Comparison of ENCODE assay signal across 8 mouse cellular contexts in the genomic region with DNA sequence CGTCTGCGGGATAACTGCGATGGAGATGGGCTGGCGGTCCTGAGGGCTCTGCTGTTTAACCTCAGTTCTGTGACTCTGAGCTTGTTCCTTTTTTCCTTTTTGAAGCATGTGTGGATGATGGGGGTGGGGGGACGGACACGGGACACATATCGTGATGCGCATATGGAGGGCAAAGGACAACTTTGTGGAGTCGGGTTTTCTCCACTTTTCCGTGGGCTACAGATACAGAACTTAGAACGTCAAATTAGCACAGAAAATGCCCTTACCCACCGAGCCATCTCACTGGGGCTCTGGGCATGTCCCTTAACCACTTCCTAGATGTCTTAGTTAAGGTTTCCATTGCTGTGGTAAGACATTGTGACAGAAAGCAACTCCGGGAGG. TPM values are rescaled to one million over a fixed set of nuclear protein-coding genes. Genes with fewer than 3 reads are reported as not detected.
A peak's percentile ranks its signal among the peaks of the same experiment; 100 is the strongest.
DNase-seq lines count a peak whose midpoint lies in the region; ATAC-seq lines count a peak whose summit lies in the region.

No protein-coding gene starts in this region.

- ATAC-seq in kidney, embryonic 14.5 days (ENCODE audit: low FRiP score, low TSS enrichment) = no peak
- ATAC-seq in intestine, embryonic 14.5 days (replicated peaks; ENCODE audit: low FRiP score, low TSS enrichment, low read depth) = no peak

- 0 out of 2 replicates have a peak, but pooled peaks cover 4% of the 10 kb centered on the region for H3K36me3 ChIP-seq in kidney, embryonic 14.5 days (ENCODE audit: control insufficient read depth, insufficient read depth, low read length)
- no peaks in the 10 kb centered on the region for H3K36me3 ChIP-seq in intestine, embryonic 14.5 days (ENCODE audit: control insufficient read depth, insufficient read depth, low read length)

- H3K4me2 ChIP-seq in kidney, embryonic 14.5 days (replicated peaks; ENCODE audit: low read depth, low read length) = peak overlapping the region; percentile 77
- H3K4me2 ChIP-seq in intestine, embryonic 14.5 days (ENCODE audit: low read length) = peak overlapping the region; percentile 59

- no peaks in the 10 kb centered on the region for H3K9me3 ChIP-seq in kidney, embryonic 14.5 days (ENCODE audit: control insufficient read depth, low read length)
- no peaks in the 10 kb centered on the region for H3K9me3 ChIP-seq in intestine, embryonic 14.5 days (ENCODE audit: control insufficient read depth, low read length)

- 2% methylated on average over 13 of the region's 13 CpGs for WGBS in kidney, embryonic 14.5 days
- WGBS in intestine, embryonic 14.5 days = 2% methylated on average over 13 of the region's 13 CpGs

- H3K4me1 ChIP-seq in kidney, embryonic 14.5 days (ENCODE audit: control insufficient read depth, insufficient read depth, low read length) = no peaks in the 10 kb centered on the region
- no peaks in the 10 kb centered on the region for H3K4me1 ChIP-seq in intestine, embryonic 14.5 days (replicated peaks; ENCODE audit: control insufficient read depth, insufficient read depth, low read length)

- intact Hi-C loops in left cerebral cortex, postnatal 25 days (cut with DNase I) = loop anchor here (2.0 to 10.0 kb wide), 4 partner anchors 65 to 438 kb away; a partner anchor contains a TSS

- no peak overlapping the region for H3K27ac ChIP-seq in kidney, embryonic 14.5 days (ENCODE audit: low read depth, low read length)
- peak overlapping the region; percentile 77; the same call in 1 of the 2 replicates for H3K27ac ChIP-seq in intestine, embryonic 14.5 days (ENCODE audit: low read depth)

- H3K9ac ChIP-seq in kidney, embryonic 14.5 days (ENCODE audit: low read depth, low read length) = peak overlapping the region; percentile 84
- H3K9ac ChIP-seq in intestine, embryonic 14.5 days (ENCODE audit: low read length) = peak overlapping the region; percentile 65

- no peak for DNase-seq in kidney, postnatal 14 days
- peak; percentile 32 for DNase-seq in c-Kit-positive CD71-negative TER-119-negative erythroid progenitor cells, embryonic 14.5 days (ENCODE audit: low read depth)
- DNase-seq in intestine, embryonic 14.5 days (ENCODE audit: low spot score) = no peak
- peak; percentile 75 for DNase-seq in naive thymus-derived CD4-positive, alpha-beta T cell, adult 2 months (ENCODE audit: low read depth)
- no peak for DNase-seq in adrenal gland, postnatal 14 days
- DNase-seq in left cerebral cortex, postnatal 25 days (ENCODE audit: low spot score in 2 of 2) = no peak
- no peak for DNase-seq in embryo, embryonic 9.5 days (ENCODE audit: extremely low spot score)

- H3K4me3 ChIP-seq in kidney, embryonic 14.5 days (ENCODE audit: low read length) = peak overlapping the region; percentile 82
- peak overlapping the region; percentile 79 for H3K4me3 ChIP-seq in intestine, embryonic 14.5 days (ENCODE audit: low read depth, low read length)

- no peaks in the 10 kb centered on the region for H3K27me3 ChIP-seq in kidney, embryonic 14.5 days (ENCODE audit: control insufficient read depth, insufficient read depth, low read length)
- no peaks in the 10 kb centered on the region for H3K27me3 ChIP-seq in intestine, embryonic 14.5 days (replicated peaks; ENCODE audit: control insufficient read depth, insufficient read depth, low read length)

RNA-seq across cellular contexts. Expression of a gene that starts 0.6 kb away (rescaled TPM):
- 29.3 and 39.0 TPM in 2 replicates for polyA plus RNA-seq in kidney, embryonic 14.5 days (2014; fragmentation: Nextera tagmentation; extraction: Ambion mirVana)
- polyA plus RNA-seq in intestine, embryonic 14.5 days (2014; fragmentation: Nextera tagmentation; extraction: Ambion mirVana) = 27.4 and 33.0 TPM in 2 replicates
- 17.1 and 22.0 TPM in 2 replicates for total RNA-seq in adrenal gland, postnatal 14 days (2021)
- total RNA-seq in left cerebral cortex, postnatal 25 days (2021) = 1 to 10 TPM; 7.1 to 8.6 TPM

RNA-seq across cellular contexts. Expression of a gene that starts 8.6 kb away (rescaled TPM):
- polyA plus RNA-seq in kidney, embryonic 14.5 days (2014; fragmentation: Nextera tagmentation; extraction: Ambion mirVana) = 0.24 TPM in 1 of 2 replicates, not detected in the other
- polyA plus RNA-seq in intestine, embryonic 14.5 days (2014; fragmentation: Nextera tagmentation; extraction: Ambion mirVana) = 0.18 and 0.24 TPM in 2 replicates
- 2.4 and 37.8 TPM in 2 replicates for total RNA-seq in adrenal gland, postnatal 14 days (2021)
- total RNA-seq in left cerebral cortex, postnatal 25 days (2021) = under 1 TPM in 1 of 2 experiments, not detected in 1; 0.41 TPM

RNA-seq across cellular contexts. Expression of a gene that starts 48.7 kb away (rescaled TPM):
- polyA plus RNA-seq in kidney, embryonic 14.5 days (2014; fragmentation: Nextera tagmentation; extraction: Ambion mirVana) = 0.31 and 0.43 TPM in 2 replicates
- 0.22 and 0.27 TPM in 2 replicates for polyA plus RNA-seq in intestine, embryonic 14.5 days (2014; fragmentation: Nextera tagmentation; extraction: Ambion mirVana)
- total RNA-seq in adrenal gland, postnatal 14 days (2021) = 4.0 and 46.1 TPM in 2 replicates
- total RNA-seq in left cerebral cortex, postnatal 25 days (2021) = under 1 TPM; 0.09 to 0.23 TPM

Comparison
In these comparisons a context has a peak if more than half of its experiments do, and no peak if none do; other contexts are left out.
1. DNase-seq: peak in c-Kit-positive CD71-negative TER-119-negative erythroid progenitor cells, embryonic 14.5 days (single experiment) and naive thymus-derived CD4-positive, alpha-beta T cell, adult 2 months (single experiment); none in kidney, postnatal 14 days (single experiment), intestine, embryonic 14.5 days (single experiment), adrenal gland, postnatal 14 days (single experiment), left cerebral cortex, postnatal 25 days (0 of 2) and embryo, embryonic 9.5 days (single experiment).